Mouse (Mus musculus) ES-E14 (cell line): Measurements from ENCODE around the gene Tent5a. TPM values are rescaled to one million over a fixed set of nuclear protein-coding genes. Genes with fewer than 3 reads are reported as not detected.

ENCODE experiments used
- DNase-seq: peaks from one replicate; pipeline ENCODE4 v3.0.0-alpha.2; 2013; ENCODE audit warnings: low read depth, low spot score
- H3K27ac ChIP-seq: 2 replicates; pipeline ENCODE4 v1.5.1; 2012; ENCODE audit warnings: low read depth, mild to moderate bottlenecking, low read length, moderate library complexity, mixed read lengths; ENCODE audit not compliant: poor library complexity, insufficient read depth, severe bottlenecking
- H3K36me3 ChIP-seq: 2 replicates; pipeline ENCODE4 v1.6.1; 2012; ENCODE audit warnings: mild to moderate bottlenecking, low read length, moderate library complexity, mixed read lengths; ENCODE audit not compliant: control insufficient read depth, poor library complexity, insufficient read depth, severe bottlenecking
- H3K4me1 ChIP-seq, 2 experiments: fragments of 150-350 bp in 1 of 2; sonication (generic) in 1 of 2; 2 replicates each; pipeline ENCODE4 v1.6.1; 2012; ENCODE audit warnings: low read length in 2 of 2, mild to moderate bottlenecking in 1 of 2, mixed read lengths in 1 of 2; ENCODE audit not compliant: control insufficient read depth in 2 of 2, insufficient read depth in 2 of 2, poor library complexity in 1 of 2
- H3K4me3 ChIP-seq, 2 experiments: fragments of 150-350 bp in 1 of 2; sonication (generic) in 1 of 2; 2 replicates each; pipeline ENCODE4 v1.5.1; 2012; ENCODE audit warnings: low read length in 2 of 2, low read depth in 1 of 2, mild to moderate bottlenecking in 1 of 2, mixed read lengths in 1 of 2; ENCODE audit not compliant: insufficient read depth in 1 of 2, poor library complexity in 1 of 2, severe bottlenecking in 1 of 2
- H3K9ac ChIP-seq: 2 replicates; pipeline ENCODE4 v1.6.1; 2012; ENCODE audit warnings: low read depth, mild to moderate bottlenecking, low read length, mixed read lengths; ENCODE audit not compliant: poor library complexity, insufficient read depth, severe bottlenecking
- H3K9me3 ChIP-seq: fragments of 150-350 bp; sonication (generic); 2 replicates; pipeline ENCODE4 v1.6.1; 2012; ENCODE audit warnings: low read depth, mild to moderate bottlenecking, low read length; ENCODE audit not compliant: control insufficient read depth, insufficient read depth
- CHD2 ChIP-seq: IDR thresholded peaks from 2 replicates; pipeline ENCODE4 v1.6.1; 2014; ENCODE audit warnings: mild to moderate bottlenecking, low read depth, low read length, inconsistent platforms
- HCFC1 ChIP-seq: IDR thresholded peaks from 2 replicates; pipeline ENCODE4 v1.6.1; 2012; ENCODE audit warnings: low read length, inconsistent platforms, borderline replicate concordance; ENCODE audit not compliant: insufficient read depth
- MAFK ChIP-seq: IDR thresholded peaks from 2 replicates; pipeline ENCODE4 v1.6.1; 2014; ENCODE audit warnings: mild to moderate bottlenecking, low read depth, low read length, inconsistent platforms; ENCODE audit not compliant: insufficient read depth
- ZC3H11A ChIP-seq: IDR thresholded peaks from 2 replicates; pipeline ENCODE4 v1.6.1; 2012; ENCODE audit warnings: low read depth, mild to moderate bottlenecking, inconsistent platforms, low read length, borderline replicate concordance
- ZNF384 ChIP-seq: IDR thresholded peaks from 2 replicates; pipeline ENCODE4 v1.6.1; 2012; ENCODE audit warnings: low read depth, low read length, inconsistent platforms
- in situ Hi-C, 2 experiments: fragments of 600-800 bp; cut with MboI; formaldehyde crosslinking; loops; one replicate each; pipeline ENCODE4 v1.15.1; 2025; ENCODE audit warnings: low sequenced_read_pairs in 2 of 2, inconsistent platforms in 1 of 2; ENCODE audit not compliant: unreplicated experiment in 2 of 2
- total RNA-seq: library from RNA; depleted of rRNA; stranded (reverse); fragments of 300-350 nt; gene quantifications from 2 replicates; pipeline ENCODE4 v1.2.3, GENCODE M21; 2012; rRNA removed

The Tent5a gene
- total RNA-seq, 1 experiment: 1.5 TPM

GRCm38 (mm10) chr9:85274114-85274513 is 53.0 kb downstream of the Tent5a start:
- Histone ChIP-seq H3K27ac (no peak overlapping the region), H3K4me1 (no peaks in the 10 kb centered on the region), H3K9me3 (no peaks in the 10 kb centered on the region), H3K9ac (no peak overlapping the region), H3K36me3 (no peaks in the 10 kb centered on the region), H3K4me3 (no peak overlapping the region)
- no peak for TF ChIP-seq ZC3H11A
- TF ChIP-seq CHD2: no peak
- no peak for TF ChIP-seq ZNF384
- no peak for TF ChIP-seq HCFC1
- no peak for TF ChIP-seq MAFK
- no peak for DNase-seq
- in situ Hi-C loops: no loop called here

Other genes starting within 250 kb of the Tent5a start
- not detected in 2 replicates for gene Gm11114, start 14.6 kb downstream of the Tent5a start, total RNA-seq